Mouse (Mus musculus) MN1 (cell line): ENCODE measurements around the gene Herc1.

Experiments used
- DNase-seq: peaks from one replicate; pipeline ENCODE4 v3.0.0-alpha.2; 2016; ENCODE audit warnings: low spot score

Gene Herc1

DNA sequence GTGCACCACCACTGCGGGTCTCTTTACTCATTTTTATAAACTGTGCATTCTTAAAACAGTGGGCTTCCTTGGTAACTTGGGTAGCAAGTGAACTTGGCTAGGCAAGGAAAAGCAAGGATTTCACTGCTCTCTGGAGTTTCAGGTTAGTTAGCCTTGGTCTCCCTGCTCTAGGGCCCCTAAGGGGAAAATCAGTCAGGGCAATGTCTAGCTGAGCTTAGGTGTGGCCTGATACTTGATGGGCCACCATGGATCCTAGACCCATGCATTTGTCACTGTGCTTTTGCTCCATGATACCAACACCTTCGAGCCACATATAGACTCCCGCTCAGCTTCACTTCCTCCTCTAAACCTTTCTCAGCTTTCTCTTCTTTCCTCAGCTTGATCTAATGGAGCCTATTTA is 171.3 kb downstream of the Herc1 start:
- no peak for DNase-seq

DNA sequence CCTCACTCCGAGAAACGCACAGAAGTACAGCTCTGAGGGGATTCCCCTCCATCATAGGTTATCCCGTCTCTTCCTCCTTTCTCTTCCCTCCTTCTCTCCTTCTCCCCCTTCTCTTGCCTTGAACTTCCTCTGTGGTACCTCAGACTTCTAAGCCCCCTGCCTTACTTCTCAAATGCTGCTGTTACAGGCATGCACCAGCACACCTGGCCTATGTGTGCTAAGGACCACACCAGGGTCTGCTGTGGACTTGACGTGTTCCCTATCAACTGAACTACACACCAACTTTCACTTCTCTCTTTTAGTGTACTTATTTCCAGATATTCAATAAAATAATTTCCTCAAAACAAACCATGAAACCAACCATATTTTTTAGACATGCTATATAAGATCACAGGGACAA is 192.5 kb downstream of the Herc1 start:
- no peak for DNase-seq
